Mouse (Mus musculus) embryonic facial prominence, embryonic 14.5 days (tissue): Measurements from ENCODE around the gene Map4k5. TPM values are rescaled to one million over a fixed set of nuclear protein-coding genes. Genes with fewer than 3 reads are reported as not detected.

Source experiments
- ATAC-seq: fragments of 200-750 bp; cut with Nextera tagmentation; 2 replicates; pipeline ENCODE4 v1.8.0; 2017; ENCODE audit warnings: low read depth, moderate number of reproducible peaks, moderate TSS enrichment
- DNase-seq: peaks from one replicate; pipeline ENCODE4 v3.0.0-alpha.2; 2015; ENCODE audit warnings: low spot score
- H3K27ac ChIP-seq: fragments of 300-500 bp; sonication (generic); replicated peaks from 2 replicates; pipeline ENCODE4 v1.5.1; 2014; ENCODE audit warnings: low read depth, mild to moderate bottlenecking, low read length, moderate library complexity
- H3K27me3 ChIP-seq: fragments of 300-500 bp; sonication (generic); replicated peaks from 2 replicates; pipeline ENCODE4 v1.6.1; 2014; ENCODE audit warnings: low read length; ENCODE audit not compliant: control insufficient read depth, insufficient read depth
- H3K36me3 ChIP-seq: fragments of 300-500 bp; sonication (generic); 2 replicates; pipeline ENCODE4 v1.6.1; 2014; ENCODE audit warnings: low read length, mixed read lengths; ENCODE audit not compliant: control insufficient read depth, insufficient read depth
- H3K4me1 ChIP-seq: fragments of 300-500 bp; sonication (generic); 2 replicates; pipeline ENCODE4 v1.6.1; 2014; ENCODE audit warnings: antibody characterized with exemption, low read length; ENCODE audit not compliant: control insufficient read depth, insufficient read depth
- H3K4me2 ChIP-seq: fragments of 300-500 bp; sonication (generic); 2 replicates; pipeline ENCODE4 v1.6.1; 2014; ENCODE audit warnings: low read depth, mild to moderate bottlenecking, low read length, moderate library complexity, mixed read lengths
- H3K4me3 ChIP-seq: fragments of 300-500 bp; sonication (generic); 2 replicates; pipeline ENCODE4 v1.5.1; 2014; ENCODE audit warnings: low read depth, mild to moderate bottlenecking, low read length
- H3K9ac ChIP-seq: fragments of 300-500 bp; sonication (generic); 2 replicates; pipeline ENCODE4 v1.6.1; 2014; ENCODE audit warnings: low read depth, mild to moderate bottlenecking, low read length, moderate library complexity, mixed read lengths
- H3K9me3 ChIP-seq: fragments of 300-500 bp; sonication (generic); 2 replicates; pipeline ENCODE4 v1.6.1; 2016; ENCODE audit warnings: low read length; ENCODE audit not compliant: control insufficient read depth
- WGBS: fragments of 180-500 bp; shearing (Covaris S2); extraction: QIAGEN DNeasy Blood & Tissue Kit; methylation state at CpG from one replicate; pipeline ENCODE4 v1.1.7; 2014; 5-methylcytosine and 5-hydroxymethylcytosine counted together
- polyA plus RNA-seq: library from polyadenylated mRNA; unstranded; fragments of >200 nt; fragmentation: Nextera tagmentation; extraction: Ambion mirVana; gene quantifications from 2 replicates; pipeline ENCODE4 v1.2.1, GENCODE M21; 2014

The Map4k5 gene
- polyA plus RNA-seq, 1 experiment from 2014 or later: 45.2 TPM

GRCm38 (mm10) chr12:69781935-69782650 is 110.9 kb downstream of the Map4k5 start:
- no peak overlapping the region for H3K27ac ChIP-seq
- no peaks in the 10 kb centered on the region for H3K36me3 ChIP-seq
- H3K4me1 ChIP-seq: no peaks in the 10 kb centered on the region
- DNase-seq (no peak), ATAC-seq (no peak)
- no peak overlapping the region for H3K9ac ChIP-seq
- WGBS: 86% methylated on average over 10 of the region's 10 CpGs
- H3K4me3 ChIP-seq: no peak overlapping the region
- no peak overlapping the region for H3K4me2 ChIP-seq
- H3K9me3 ChIP-seq: no peaks in the 10 kb centered on the region
- H3K27me3 ChIP-seq: no peaks in the 10 kb centered on the region

GRCm38 (mm10) chr12:69781480-69781879 is 111.5 kb downstream of the Map4k5 start:
- H3K4me1 ChIP-seq: no peaks in the 10 kb centered on the region; the same call in 1 of the 2 replicates
- H3K27me3 ChIP-seq: no peaks in the 10 kb centered on the region
- H3K4me3 ChIP-seq: no peak overlapping the region
- WGBS: 74% methylated on average over 8 of the region's 8 CpGs
- H3K36me3 ChIP-seq: no peaks in the 10 kb centered on the region
- ATAC-seq (no peak), DNase-seq (no peak)
- H3K27ac ChIP-seq: no peak overlapping the region
- no peak overlapping the region for H3K4me2 ChIP-seq
- H3K9ac ChIP-seq: no peak overlapping the region
- no peaks in the 10 kb centered on the region for H3K9me3 ChIP-seq

- 73% methylated on average over 2 of the region's 2 CpGs for WGBS
- Histone ChIP-seq H3K4me3 (no peak overlapping the region), H3K9me3 (no peaks in the 10 kb centered on the region), H3K36me3 (no peaks in the 10 kb centered on the region), H3K4me1 (no peaks in the 10 kb centered on the region; the same call in 1 of the 2 replicates), H3K27me3 (no peaks in the 10 kb centered on the region), H3K9ac (no peak overlapping the region), H3K4me2 (no peak overlapping the region), H3K27ac (no peak overlapping the region)
- ATAC-seq: no peak
- DNase-seq: no peak
These were observed 115.0 kb downstream of the Map4k5 start for GRCm38 (mm10) chr12:69777957-69778356.

- 79% methylated on average over 6 of the region's 6 CpGs for WGBS
- DNase-seq (no peak), ATAC-seq (no peak)
- Histone ChIP-seq H3K4me1 (no peaks in the 10 kb centered on the region; the same call in 1 of the 2 replicates), H3K27me3 (no peaks in the 10 kb centered on the region), H3K9ac (no peak overlapping the region), H3K4me2 (no peak overlapping the region), H3K27ac (no peak overlapping the region), H3K9me3 (no peaks in the 10 kb centered on the region), H3K36me3 (no peaks in the 10 kb centered on the region), H3K4me3 (no peak overlapping the region)
These were observed 115.7 kb downstream of the Map4k5 start for GRCm38 (mm10) chr12:69777341-69777730.

- no peak overlapping the region for H3K27ac ChIP-seq
- H3K27me3 ChIP-seq: no peaks in the 10 kb centered on the region
- ATAC-seq: peak; percentile 65; the same call in 1 of the 2 replicates
- no peak overlapping the region for H3K4me2 ChIP-seq
- H3K36me3 ChIP-seq: no peaks in the 10 kb centered on the region
- no peaks in the 10 kb centered on the region; the same call in 1 of the 2 replicates for H3K4me1 ChIP-seq
- H3K9me3 ChIP-seq: no peaks in the 10 kb centered on the region
- 59% methylated on average over 11 of the region's 11 CpGs for WGBS
- H3K9ac ChIP-seq: no peak overlapping the region
- H3K4me3 ChIP-seq: no peak overlapping the region
- no peak for DNase-seq
These were observed 116.2 kb downstream of the Map4k5 start for GRCm38 (mm10) chr12:69776607-69777340.

- H3K27me3 ChIP-seq: no peaks in the 10 kb centered on the region
- no peaks in the 10 kb centered on the region for H3K9me3 ChIP-seq
- 70% methylated on average over 2 of the region's 2 CpGs for WGBS
- ATAC-seq (no peak), DNase-seq (no peak)
- H3K4me2 ChIP-seq: no peak overlapping the region
- H3K36me3 ChIP-seq: no peaks in the 10 kb centered on the region
- no peak overlapping the region for H3K9ac ChIP-seq
- H3K27ac ChIP-seq: no peak overlapping the region
- H3K4me1 ChIP-seq: no peaks in the 10 kb centered on the region
- no peak overlapping the region for H3K4me3 ChIP-seq
These were observed 124.2 kb downstream of the Map4k5 start for GRCm38 (mm10) chr12:69768841-69769240.

- WGBS: 47% methylated on average over 9 of the region's 9 CpGs
- Histone ChIP-seq H3K27ac (no peak overlapping the region), H3K9me3 (no peaks in the 10 kb centered on the region), H3K4me1 (no peaks in the 10 kb centered on the region), H3K27me3 (no peaks in the 10 kb centered on the region), H3K36me3 (no peaks in the 10 kb centered on the region), H3K9ac (no peak overlapping the region), H3K4me3 (no peak overlapping the region), H3K4me2 (no peak overlapping the region)
- ATAC-seq: no peak
- no peak for DNase-seq
These were observed 125.3 kb downstream of the Map4k5 start for GRCm38 (mm10) chr12:69767476-69768258.

- no peak for ATAC-seq
- Histone ChIP-seq H3K4me3 (no peak overlapping the region), H3K9ac (no peak overlapping the region), H3K27me3 (no peaks in the 10 kb centered on the region), H3K4me1 (no peaks in the 10 kb centered on the region), H3K9me3 (no peaks in the 10 kb centered on the region), H3K36me3 (no peaks in the 10 kb centered on the region), H3K27ac (no peak overlapping the region), H3K4me2 (no peak overlapping the region)
- no peak for DNase-seq
- 82% methylated on average over 10 of the region's 10 CpGs for WGBS
These were observed 126.7 kb downstream of the Map4k5 start for GRCm38 (mm10) chr12:69766185-69766904.
